ENCODE assay signal across 7 mouse cellular contexts in genomic region chr2:94010335-94011291, GRCm38 (mm10). TPM values are rescaled to one million over a fixed set of nuclear protein-coding genes. Genes with fewer than 3 reads are reported as not detected.
DNase-seq lines count a peak whose midpoint lies in the region; ATAC-seq lines count a peak whose summit lies in the region.

Gene Alkbh3 (minus strand): TSS chr2:94010807.

- DNase-seq in adrenal gland, adult 2 months, result peak; percentile 95
- DNase-seq in embryo, embryonic 11.5 days (ENCODE audit: low read depth, low spot score), result peak; percentile 84
- peak; percentile 86 to 95 for DNase-seq in gastrocnemius, postnatal 36 days
- DNase-seq in left cerebral cortex, postnatal 25 days (ENCODE audit: low spot score in 2 of 2), result peak; percentile 93 to 95
- DNase-seq in midbrain, embryonic 10.5 days (ENCODE audit: low spot score), result peak; percentile 93
- peak; percentile 93 for DNase-seq in right cerebral cortex, postnatal 4 days

- H3K4me2 ChIP-seq in intestine, embryonic 15.5 days (replicated peaks), result peak within 1 kb of the TSS; percentile 82

- H3K9me3 ChIP-seq in intestine, embryonic 15.5 days, result no peaks in the 10 kb centered on the region
- 0 out of 2 replicates have a peak, but pooled peaks cover 3% of the 10 kb centered on the region for H3K9me3 ChIP-seq in midbrain, embryonic 10.5 days (replicated peaks)

- peak; percentile 99 for ATAC-seq in intestine, embryonic 15.5 days

- H3K4me1 ChIP-seq in intestine, embryonic 15.5 days (replicated peaks), result peaks cover 4% of the 10 kb centered on the region; the same call in 1 of the 2 replicates
- H3K4me1 ChIP-seq in midbrain, embryonic 10.5 days, result peaks cover 16% of the 10 kb centered on the region

- peak within 1 kb of the TSS; percentile 89 for H3K4me3 ChIP-seq in intestine, embryonic 15.5 days (replicated peaks)
- H3K4me3 ChIP-seq in midbrain, embryonic 10.5 days, result peak within 1 kb of the TSS; percentile 69

- peak within 1 kb of the TSS; percentile 59; the same call in 1 of the 2 replicates for H3K27ac ChIP-seq in intestine, embryonic 15.5 days
- peak within 1 kb of the TSS; percentile 84 for H3K27ac ChIP-seq in midbrain, embryonic 10.5 days (replicated peaks)

- 0 out of 2 replicates have a peak, but pooled peaks cover 10% of the 10 kb centered on the region for H3K36me3 ChIP-seq in intestine, embryonic 15.5 days
- H3K36me3 ChIP-seq in midbrain, embryonic 10.5 days, result peaks cover 31% of the 10 kb centered on the region

- intact Hi-C loops in gastrocnemius, postnatal 36 days (cut with DNase I), result no loop called here
- intact Hi-C loops in left cerebral cortex, postnatal 25 days (cut with DNase I), result no loop called here

- H3K27me3 ChIP-seq in intestine, embryonic 15.5 days (replicated peaks), result no peaks in the 10 kb centered on the region
- no peaks in the 10 kb centered on the region for H3K27me3 ChIP-seq in midbrain, embryonic 10.5 days (ENCODE audit: low read depth, poor library complexity, severe bottlenecking)

- WGBS in intestine, embryonic 15.5 days, result 4% methylated on average over 47 of the region's 47 CpGs
- WGBS in midbrain, embryonic 10.5 days, result 4% methylated on average over 47 of the region's 47 CpGs

- peak within 1 kb of the TSS; percentile 93 for H3K9ac ChIP-seq in intestine, embryonic 15.5 days

RNA-seq across cellular contexts. Expression of gene Alkbh3, which starts in this region (rescaled TPM):
- 10 to 100 TPM; 51.6 to 53.7 TPM for total RNA-seq in adrenal gland, adult 2 months (2021)
- 35.9 and 45.8 TPM in 2 replicates for polyA plus RNA-seq in adrenal gland, adult 2 months (2012; rRNA removed)
- total RNA-seq in gastrocnemius, postnatal 36 days (2021), result 10 to 100 TPM; 52.0 to 58.1 TPM
- 63.6 and 72.2 TPM in 2 replicates for polyA plus RNA-seq in intestine, embryonic 15.5 days (2015; fragmentation: Nextera tagmentation; extraction: Ambion mirVana)
- 10 to 100 TPM; 19.4 to 25.7 TPM for total RNA-seq in left cerebral cortex, postnatal 25 days (2021)
- 47.8 and 51.5 TPM in 2 replicates for polyA plus RNA-seq in midbrain, embryonic 10.5 days (2016; fragmentation: Nextera tagmentation; extraction: Ambion mirVana)

Comparison
In these comparisons a context has a peak if more than half of its experiments do, and no peak if none do; other contexts are left out.
1. Peak in every context shown above with its lines: DNase-seq, ATAC-seq, H3K4me3 ChIP-seq and H3K27ac ChIP-seq.